Mouse (Mus musculus): ENCODE data around the gene Cstad.

GRCm38 (mm10) chr2:30551579-30551978, 43.3 kb upstream of the Cstad start:
- TF ChIP-seq POLR2A (IDR thresholded peaks at IDR 0.05; ENCODE audit: borderline replicate concordance, extremely low read depth, insufficient read depth, insufficient read length, poor library complexity, severe bottlenecking) (no peak), CTCF (IDR thresholded peaks at IDR 0.05; ENCODE audit: borderline replicate concordance, extremely low read depth, insufficient read depth, insufficient read length) (no peak)
